Mouse (Mus musculus) hindbrain, embryonic 16.5 days (tissue): Measurements from ENCODE around the gene Mfap2. TPM values are rescaled to one million over a fixed set of nuclear protein-coding genes. Genes with fewer than 3 reads are reported as not detected.

Experiments
- ATAC-seq: fragments of 200-750 bp; cut with Nextera tagmentation; 2 replicates; pipeline ENCODE4 v1.8.0; 2017; ENCODE audit warnings: moderate TSS enrichment, moderate library complexity
- H3K27ac ChIP-seq: fragments of 300-500 bp; sonication (generic); 2 replicates; pipeline ENCODE4 v1.5.1; 2014; ENCODE audit warnings: low read depth, mild to moderate bottlenecking, control low read depth, low read length, moderate library complexity
- H3K27me3 ChIP-seq: fragments of 300-500 bp; sonication (generic); replicated peaks from 2 replicates; pipeline ENCODE4 v1.6.1; 2014; ENCODE audit warnings: low read length; ENCODE audit not compliant: control insufficient read depth, insufficient read depth
- H3K36me3 ChIP-seq: fragments of 300-500 bp; sonication (generic); 2 replicates; pipeline ENCODE4 v1.6.1; 2014; ENCODE audit warnings: mild to moderate bottlenecking, low read length, moderate library complexity, mixed read lengths; ENCODE audit not compliant: control insufficient read depth, insufficient read depth
- H3K4me1 ChIP-seq: fragments of 300-500 bp; sonication (generic); 2 replicates; pipeline ENCODE4 v1.6.1; 2014; ENCODE audit warnings: low read depth, low read length; ENCODE audit not compliant: control insufficient read depth, insufficient read depth
- H3K4me2 ChIP-seq: fragments of 300-500 bp; sonication (generic); 2 replicates; pipeline ENCODE4 v1.6.1; 2014; ENCODE audit warnings: mild to moderate bottlenecking, low read length, control low read depth, moderate library complexity
- H3K4me3 ChIP-seq: fragments of 300-500 bp; sonication (generic); 2 replicates; pipeline ENCODE4 v1.5.1; 2014; ENCODE audit warnings: mild to moderate bottlenecking, low read length, control low read depth, moderate library complexity
- H3K9ac ChIP-seq: fragments of 300-500 bp; sonication (generic); 2 replicates; pipeline ENCODE4 v1.6.1; 2014; ENCODE audit warnings: low read depth, mild to moderate bottlenecking, control low read depth, low read length, moderate library complexity
- H3K9me3 ChIP-seq: fragments of 300-500 bp; sonication (generic); 2 replicates; pipeline ENCODE4 v1.6.1; 2014; ENCODE audit warnings: mild to moderate bottlenecking, low read length, moderate library complexity; ENCODE audit not compliant: control insufficient read depth
- WGBS: fragments of 180-500 bp; shearing (Covaris S2); extraction: QIAGEN DNeasy Blood & Tissue Kit; methylation state at CpG from one replicate; pipeline ENCODE4 v1.1.7; 2014; 5-methylcytosine and 5-hydroxymethylcytosine counted together
- polyA plus RNA-seq: library from polyadenylated mRNA; unstranded; fragments of >200 nt; fragmentation: Nextera tagmentation; extraction: Ambion mirVana; gene quantifications from 2 replicates; pipeline ENCODE4 v1.2.1, GENCODE M21; 2015

Gene Mfap2
- polyA plus RNA-seq, 1 experiment from 2014 or later, result 130 TPM

DNA sequence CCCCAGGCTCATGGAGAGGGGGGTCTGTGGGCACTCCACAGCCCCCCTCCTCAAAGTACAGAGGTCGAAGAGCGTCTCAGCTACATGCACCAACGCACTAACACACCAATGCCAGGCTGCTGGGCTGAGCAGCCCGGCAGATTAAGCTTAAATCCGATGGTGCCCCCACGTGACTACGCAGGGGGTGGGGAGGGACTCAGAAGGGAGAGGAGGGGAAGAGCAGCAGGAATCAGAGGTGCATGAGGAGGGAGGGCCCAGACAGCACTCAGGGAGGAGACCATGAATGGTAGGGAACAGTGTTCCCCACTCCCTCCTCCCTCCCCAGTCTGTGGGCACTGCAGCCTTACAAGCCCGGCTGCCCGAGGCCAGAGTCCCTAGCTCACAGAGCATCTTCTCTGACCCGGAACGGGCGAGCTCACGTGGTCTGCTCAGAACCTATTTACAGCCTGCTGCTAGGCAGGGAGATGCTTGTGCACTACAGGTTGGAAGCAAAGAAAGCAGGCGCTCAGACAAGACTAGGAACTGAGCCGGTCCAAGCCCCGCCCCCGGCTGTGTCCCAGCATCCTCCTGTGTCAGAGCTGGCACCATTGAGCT is 43.4 kb downstream of the Mfap2 start:
- H3K4me3 ChIP-seq, result peak overlapping the region; percentile 25
- no peaks in the 10 kb centered on the region for H3K27me3 ChIP-seq
- peak; percentile 61 for ATAC-seq
- H3K4me2 ChIP-seq, result peak overlapping the region; percentile 53
- H3K9me3 ChIP-seq, result no peaks in the 10 kb centered on the region
- no peaks in the 10 kb centered on the region for H3K36me3 ChIP-seq
- H3K9ac ChIP-seq, result peak overlapping the region; percentile 64
- peak overlapping the region; percentile 82 for H3K27ac ChIP-seq
- H3K4me1 ChIP-seq, result peaks cover 33% of the 10 kb centered on the region
- 23% methylated on average over 17 of the region's 17 CpGs for WGBS

DNA sequence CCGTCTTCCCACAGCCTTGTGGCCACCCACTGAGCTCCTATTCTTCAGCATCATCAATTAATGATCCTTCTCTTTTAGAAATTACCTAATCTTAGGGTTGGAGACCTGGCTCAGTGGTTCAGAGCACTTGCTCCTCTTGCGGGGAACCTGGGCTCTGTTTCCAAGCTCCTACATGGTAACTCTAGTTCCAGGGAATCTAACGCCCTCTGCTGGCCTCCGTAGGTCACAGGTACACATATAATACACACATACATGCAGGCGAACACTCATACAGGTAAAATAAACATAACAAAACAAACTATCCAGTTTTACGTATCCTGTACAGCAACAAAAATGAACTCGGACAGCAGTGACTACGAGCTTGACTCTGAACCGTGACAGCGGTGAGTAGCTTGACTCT is 46.8 kb downstream of the Mfap2 start:
- Histone ChIP-seq H3K9ac (no peak overlapping the region), H3K4me3 (no peak overlapping the region), H3K9me3 (no peaks in the 10 kb centered on the region), H3K27me3 (no peaks in the 10 kb centered on the region), H3K4me1 (peaks cover 28% of the 10 kb centered on the region), H3K36me3 (no peaks in the 10 kb centered on the region), H3K4me2 (no peak overlapping the region), H3K27ac (no peak overlapping the region)
- 93% methylated on average over 10 of the region's 10 CpGs for WGBS
- ATAC-seq, result no peak

DNA sequence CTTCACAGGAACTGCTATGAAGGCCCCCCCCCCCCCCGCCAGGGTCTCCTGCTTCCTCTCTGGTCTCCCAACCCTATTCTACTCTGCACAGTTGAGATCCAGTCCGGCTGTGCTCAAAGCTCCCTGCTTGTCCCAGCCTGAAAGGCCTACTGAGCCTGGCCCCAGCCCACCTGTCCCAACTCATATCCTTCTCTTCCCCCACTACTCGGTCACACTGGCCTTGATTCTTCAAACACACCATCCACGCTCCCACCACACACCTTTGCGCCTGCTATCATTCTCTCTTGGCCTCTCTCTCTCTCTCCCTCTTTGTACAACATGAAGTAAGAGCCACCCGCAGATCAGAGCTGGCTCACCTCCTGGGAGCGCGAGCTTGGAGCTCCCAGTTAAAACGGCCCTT is 48.6 kb downstream of the Mfap2 start:
- no peak overlapping the region for H3K27ac ChIP-seq
- H3K36me3 ChIP-seq, result no peaks in the 10 kb centered on the region
- H3K4me2 ChIP-seq, result no peak overlapping the region
- no peak overlapping the region for H3K9ac ChIP-seq
- no peaks in the 10 kb centered on the region for H3K27me3 ChIP-seq
- H3K9me3 ChIP-seq, result no peaks in the 10 kb centered on the region
- no peak overlapping the region for H3K4me3 ChIP-seq
- H3K4me1 ChIP-seq, result peaks cover 18% of the 10 kb centered on the region
- ATAC-seq, result no peak
- WGBS, result 86% methylated on average over 9 of the region's 9 CpGs

DNA sequence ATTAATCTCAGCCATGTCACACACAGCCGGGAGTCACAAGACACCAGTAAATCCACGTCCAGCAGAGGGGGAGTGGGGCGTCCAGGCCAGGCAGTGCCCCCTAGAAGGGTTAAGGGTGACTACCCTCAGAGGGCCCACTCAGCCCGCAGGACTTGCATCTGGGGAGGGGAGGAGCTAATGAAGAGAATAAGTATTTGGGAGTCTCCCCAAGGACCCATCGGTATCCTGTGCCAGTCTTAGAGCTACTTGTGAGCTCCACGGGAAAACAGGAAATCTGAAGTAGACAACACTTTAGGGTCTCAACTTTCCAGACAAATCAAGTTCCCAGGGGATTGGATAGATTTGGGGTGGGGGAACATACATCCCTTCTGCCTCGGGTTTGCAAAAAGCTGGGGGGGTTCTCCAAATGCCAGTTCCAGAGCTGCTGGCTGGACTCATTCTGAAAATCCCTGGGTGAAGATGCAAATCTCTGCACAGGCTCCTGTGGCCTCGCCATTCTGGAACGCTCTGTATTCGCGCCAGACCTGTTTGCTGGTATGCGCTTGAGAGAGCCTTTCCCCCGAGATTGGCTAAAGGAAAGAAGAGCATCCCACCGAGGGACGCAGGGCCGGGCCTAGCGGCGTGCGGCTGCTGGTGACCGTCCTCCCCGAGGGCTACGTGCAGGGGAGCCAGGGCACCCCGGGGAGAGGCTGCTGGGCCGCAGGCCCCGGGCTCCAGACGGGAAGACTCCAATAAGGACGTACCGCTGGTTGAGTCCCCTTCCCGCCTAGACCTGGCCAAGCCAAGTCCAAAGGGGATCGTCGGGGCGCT is 49.6 kb downstream of the Mfap2 start:
- 1% methylated on average over 30 of the region's 32 CpGs for WGBS
- Histone ChIP-seq H3K4me3 (peak overlapping the region; percentile 69), H3K27me3 (no peaks in the 10 kb centered on the region), H3K36me3 (no peaks in the 10 kb centered on the region), H3K9ac (peak overlapping the region; percentile 86), H3K9me3 (no peaks in the 10 kb centered on the region), H3K4me1 (peaks cover 13% of the 10 kb centered on the region), H3K27ac (peak overlapping the region; percentile 95), H3K4me2 (peak overlapping the region; percentile 69)
- no peak; the same call in 1 of the 2 replicates for ATAC-seq

DNA sequence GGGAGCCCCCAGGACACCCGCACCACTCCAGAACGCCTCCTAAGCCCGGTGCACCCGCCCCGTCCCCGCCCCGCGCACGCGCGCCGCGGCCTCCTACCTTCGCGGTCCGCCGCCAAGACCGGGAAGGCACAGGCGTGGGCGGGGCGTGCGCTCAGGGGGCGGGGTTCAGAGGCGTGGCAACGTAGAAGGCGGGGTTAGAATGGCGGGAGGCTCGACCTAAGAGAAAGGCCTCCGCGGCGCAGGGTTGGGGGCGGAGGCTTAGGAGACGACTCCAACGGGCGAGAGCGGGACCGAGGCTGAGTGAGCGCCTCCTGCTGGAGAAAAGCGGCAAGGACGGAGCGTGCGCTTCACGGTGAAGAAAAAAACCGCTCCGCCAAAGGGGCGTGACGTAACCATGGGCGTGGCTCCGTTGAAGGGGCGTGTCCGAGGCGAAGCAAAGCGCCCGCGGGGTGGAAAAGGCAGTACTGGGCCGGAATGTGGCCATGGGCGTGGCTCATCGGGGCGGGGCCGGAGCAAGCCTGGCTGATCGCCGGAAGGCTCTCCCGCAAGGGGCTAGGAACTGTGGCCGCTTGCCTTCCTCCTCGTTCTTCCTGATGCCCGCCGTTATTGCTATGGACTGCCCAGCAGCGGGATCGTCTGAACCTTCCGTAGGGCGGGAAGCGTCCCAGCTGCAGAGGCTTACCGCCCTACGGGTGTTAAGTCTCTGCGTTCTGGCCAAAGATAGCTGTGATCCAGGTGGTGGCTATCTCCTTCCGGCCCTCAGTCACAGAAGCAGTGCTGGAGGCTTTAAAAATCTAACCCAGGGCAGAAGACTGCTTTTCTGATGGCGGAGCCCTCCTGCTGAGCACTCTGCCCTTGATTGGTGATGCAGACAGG is 50.4 kb downstream of the Mfap2 start, which contains the start of gene Crocc:
Gene Crocc (minus strand): TSS at position 125 of the 876 bp plus-strand sequence.
- Histone ChIP-seq H3K9ac (peak within 1 kb of the TSS; percentile 86), H3K4me3 (peak within 1 kb of the TSS; percentile 69), H3K27ac (peak within 1 kb of the TSS; percentile 95), H3K4me1 (peaks cover 13% of the 10 kb centered on the region), H3K9me3 (no peaks in the 10 kb centered on the region), H3K36me3 (peaks cover under 1% of the 10 kb centered on the region; the same call in 1 of the 2 replicates), H3K27me3 (no peaks in the 10 kb centered on the region), H3K4me2 (peak within 1 kb of the TSS; percentile 69)
- under 1% methylated on average over 61 of the region's 77 CpGs for WGBS
- peak; percentile 95 for ATAC-seq

DNA sequence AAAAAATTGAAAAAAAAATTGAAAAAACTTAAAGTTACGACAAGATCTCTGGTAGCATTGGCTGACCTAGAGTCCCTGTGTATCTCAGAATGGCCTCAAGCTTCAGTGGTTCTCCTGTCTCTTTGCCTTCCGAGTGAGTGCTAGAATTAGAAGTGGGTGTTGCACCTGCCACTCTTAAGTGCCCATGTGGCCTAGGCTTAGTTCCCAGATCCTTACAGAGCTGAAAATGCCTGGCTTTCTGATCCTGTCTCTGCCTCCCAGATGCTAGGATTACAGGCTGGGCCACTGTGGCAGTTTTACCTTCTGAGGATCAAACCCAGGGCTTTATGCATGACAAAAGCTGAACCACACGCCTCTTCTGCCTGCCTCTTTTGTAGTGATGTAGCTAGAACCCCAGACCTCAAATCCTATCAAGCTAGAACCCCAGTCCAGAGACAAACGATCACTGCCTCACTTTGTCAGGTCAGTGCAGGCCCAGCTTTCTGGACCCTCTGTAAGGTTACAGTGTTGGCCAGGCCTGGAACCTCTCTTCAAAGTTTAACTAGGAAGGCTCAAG is 54.0 kb downstream of the Mfap2 start:
- no peak for ATAC-seq
- Histone ChIP-seq H3K4me1 (peaks cover 16% of the 10 kb centered on the region), H3K9ac (no peak overlapping the region), H3K27ac (no peak overlapping the region), H3K4me3 (no peak overlapping the region), H3K27me3 (no peaks in the 10 kb centered on the region), H3K4me2 (no peak overlapping the region), H3K36me3 (peaks cover 31% of the 10 kb centered on the region), H3K9me3 (no peaks in the 10 kb centered on the region)
- 73% methylated on average over 4 of the region's 4 CpGs for WGBS

DNA sequence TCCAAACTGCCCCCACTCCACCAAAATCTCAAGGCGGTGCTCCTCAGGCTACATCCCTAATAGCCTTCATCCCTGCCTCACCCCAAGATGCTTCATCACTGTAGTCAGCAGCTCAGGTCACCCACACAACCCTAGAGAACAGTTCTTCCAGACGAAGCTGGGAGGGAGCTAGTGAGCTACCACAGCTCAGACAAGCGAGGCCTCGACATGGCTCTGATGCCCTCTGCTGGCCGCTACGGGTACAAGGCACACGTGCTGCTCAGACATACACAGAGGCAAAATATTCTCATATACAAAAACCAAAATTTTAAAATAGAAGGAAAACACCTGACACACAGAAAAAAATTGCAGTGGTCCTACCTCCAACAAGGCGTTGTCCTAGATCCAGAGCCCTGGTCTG is 54.9 kb downstream of the Mfap2 start:
- Histone ChIP-seq H3K27me3 (no peaks in the 10 kb centered on the region), H3K9me3 (no peaks in the 10 kb centered on the region), H3K4me2 (no peak overlapping the region), H3K27ac (no peak overlapping the region), H3K36me3 (peaks cover 35% of the 10 kb centered on the region), H3K9ac (no peak overlapping the region), H3K4me1 (peaks cover 10% of the 10 kb centered on the region), H3K4me3 (no peak overlapping the region)
- WGBS, result 4% methylated on average over 8 of the region's 8 CpGs
- peak; percentile 38 for ATAC-seq
